Mouse (Mus musculus) liver, embryonic 16.5 days (tissue): Measurements from ENCODE around the gene Dlst. TPM values are rescaled to one million over a fixed set of nuclear protein-coding genes. Genes with fewer than 3 reads are reported as not detected.

ENCODE experiments used
- ATAC-seq: fragments of 200-750 bp; cut with Nextera tagmentation; 2 replicates; pipeline ENCODE4 v1.8.0; 2017; ENCODE audit warnings: low read depth, mild to moderate bottlenecking, moderate number of reproducible peaks, moderate library complexity
- H3K27ac ChIP-seq: fragments of 300-500 bp; sonication (generic); 2 replicates; pipeline ENCODE4 v1.5.1; 2014; ENCODE audit warnings: mild to moderate bottlenecking, low read length
- H3K27me3 ChIP-seq: fragments of 300-500 bp; sonication (generic); 2 replicates; pipeline ENCODE4 v1.6.1; 2014; ENCODE audit warnings: low read depth, low read length, mixed read lengths; ENCODE audit not compliant: control insufficient read depth, insufficient read depth
- H3K36me3 ChIP-seq: fragments of 300-500 bp; sonication (generic); 2 replicates; pipeline ENCODE4 v1.6.1; 2014; ENCODE audit warnings: mild to moderate bottlenecking; ENCODE audit not compliant: control insufficient read depth, insufficient read depth
- H3K4me1 ChIP-seq: fragments of 300-500 bp; sonication (generic); 2 replicates; pipeline ENCODE4 v1.6.1; 2014; ENCODE audit warnings: low read depth, low read length, mixed read lengths; ENCODE audit not compliant: control insufficient read depth
- H3K4me2 ChIP-seq: fragments of 300-500 bp; sonication (generic); 2 replicates; pipeline ENCODE4 v1.6.1; 2014; ENCODE audit warnings: low read depth, low read length, mixed read lengths
- H3K4me3 ChIP-seq: fragments of 300-500 bp; sonication (generic); 2 replicates; pipeline ENCODE4 v1.5.1; 2014; ENCODE audit warnings: low read depth, mild to moderate bottlenecking, low read length
- H3K9ac ChIP-seq: fragments of 300-500 bp; sonication (generic); 2 replicates; pipeline ENCODE4 v1.6.1; 2014; ENCODE audit warnings: low read depth, low read length
- H3K9me3 ChIP-seq: fragments of 300-500 bp; sonication (generic); replicated peaks from 2 replicates; pipeline ENCODE4 v1.6.1; 2016; ENCODE audit warnings: low read length; ENCODE audit not compliant: control insufficient read depth
- WGBS: fragments of 180-500 bp; shearing (Covaris S2); extraction: QIAGEN DNeasy Blood & Tissue Kit; methylation state at CpG from one replicate; pipeline ENCODE4 v1.1.7; 2014; ENCODE audit not compliant: insufficient replicate concordance; 5-methylcytosine and 5-hydroxymethylcytosine counted together
- polyA plus RNA-seq: library from polyadenylated mRNA; unstranded; fragments of >200 nt; fragmentation: Nextera tagmentation; extraction: Ambion mirVana; gene quantifications from 2 replicates; pipeline ENCODE4 v1.2.1, GENCODE M21; 2015

Dlst gene
- polyA plus RNA-seq, 1 experiment from 2014 or later = 67.8 TPM

GRCm38 (mm10) chr12:85123645-85124044 lies 13.0 kb downstream of the Dlst start:
- no peak overlapping the region for H3K27ac ChIP-seq
- H3K9me3 ChIP-seq = no peaks in the 10 kb centered on the region
- H3K4me1 ChIP-seq = no peaks in the 10 kb centered on the region
- ATAC-seq = no peak
- H3K4me3 ChIP-seq = no peak overlapping the region
- peaks cover 56% of the 10 kb centered on the region for H3K36me3 ChIP-seq
- H3K4me2 ChIP-seq = no peak overlapping the region
- H3K9ac ChIP-seq = no peak overlapping the region
- WGBS = 74% methylated on average over 11 of the region's 11 CpGs
- H3K27me3 ChIP-seq = no peaks in the 10 kb centered on the region

- Histone ChIP-seq H3K4me1 (no peaks in the 10 kb centered on the region), H3K4me3 (no peak overlapping the region), H3K4me2 (no peak overlapping the region), H3K9me3 (no peaks in the 10 kb centered on the region), H3K27ac (no peak overlapping the region), H3K27me3 (no peaks in the 10 kb centered on the region), H3K36me3 (peaks cover 53% of the 10 kb centered on the region), H3K9ac (no peak overlapping the region)
- 84% methylated on average over 5 of the region's 5 CpGs for WGBS
- ATAC-seq = no peak
Observed at GRCm38 (mm10) chr12:85124751-85125150, 14.1 kb downstream of the Dlst start.

GRCm38 (mm10) chr12:85126986-85127603 lies 16.5 kb downstream of the Dlst start:
- 71% methylated on average over 8 of the region's 8 CpGs for WGBS
- peaks cover 64% of the 10 kb centered on the region for H3K36me3 ChIP-seq

DNA sequence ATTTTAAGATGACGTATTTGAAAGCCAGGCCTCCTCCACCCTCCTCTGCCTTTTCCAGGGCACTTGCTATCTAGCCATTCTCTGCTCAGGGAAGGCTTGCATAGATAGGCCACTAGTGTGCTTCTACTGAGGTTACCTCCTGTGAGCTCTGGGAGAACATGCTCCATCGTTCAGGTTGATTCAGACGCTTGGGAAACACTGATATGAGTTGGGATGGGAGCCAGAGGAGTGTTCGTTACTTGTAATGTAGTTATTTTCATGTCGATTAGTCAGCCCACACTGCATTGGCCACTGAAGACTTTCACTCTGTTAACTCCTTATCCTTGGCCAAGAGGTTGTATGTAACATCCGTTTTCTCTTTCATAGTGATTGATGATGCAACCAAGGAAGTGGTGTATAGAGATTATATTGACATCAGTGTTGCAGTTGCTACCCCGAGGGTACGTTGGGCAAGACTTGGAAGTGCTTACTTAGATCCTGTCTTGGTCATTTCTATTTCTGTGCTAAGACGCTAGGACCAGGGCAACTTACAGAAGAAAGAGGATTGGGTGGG lies 18.9 kb downstream of the Dlst start:
- Histone ChIP-seq H3K4me3 (no peak overlapping the region), H3K9ac (no peak overlapping the region), H3K36me3 (peaks cover 55% of the 10 kb centered on the region), H3K27me3 (no peaks in the 10 kb centered on the region), H3K9me3 (no peaks in the 10 kb centered on the region), H3K4me1 (no peaks in the 10 kb centered on the region), H3K27ac (no peak overlapping the region), H3K4me2 (no peak overlapping the region)
- WGBS = 81% methylated on average over 9 of the region's 9 CpGs
- ATAC-seq = 0 out of 2 replicates have a peak, but pooled peaks have one; percentile 16

More at GRCm38 (mm10) chr12:85126986-85127603, 16.5 kb downstream of the Dlst start:
- Histone ChIP-seq H3K27me3 (no peaks in the 10 kb centered on the region), H3K4me1 (no peaks in the 10 kb centered on the region), H3K9me3 (no peaks in the 10 kb centered on the region), H3K27ac (no peak overlapping the region), H3K4me3 (no peak overlapping the region), H3K9ac (no peak overlapping the region), H3K4me2 (no peak overlapping the region)
- no peak for ATAC-seq

DNA sequence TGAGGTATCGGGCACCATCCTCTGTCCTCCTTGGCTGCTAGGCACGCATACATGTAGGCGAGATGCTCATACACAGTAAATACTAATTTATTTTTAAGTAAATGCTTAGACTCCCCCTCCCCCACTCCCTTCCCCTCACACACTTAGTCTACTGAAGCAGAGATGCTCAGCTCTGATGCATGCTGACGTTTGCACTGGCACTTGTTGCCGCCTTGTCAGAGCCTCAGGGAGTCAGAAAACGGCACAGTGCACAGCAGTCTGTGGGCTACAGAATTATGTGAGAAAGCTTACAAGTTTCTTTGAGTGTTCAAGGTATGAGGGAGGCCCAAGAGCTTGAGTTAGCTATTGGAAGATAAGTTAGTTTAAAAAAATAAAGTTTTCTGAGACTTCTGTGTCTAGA lies 20.7 kb downstream of the Dlst start:
- Histone ChIP-seq H3K9me3 (no peaks in the 10 kb centered on the region), H3K4me1 (no peaks in the 10 kb centered on the region), H3K4me2 (no peak overlapping the region), H3K27ac (no peak overlapping the region), H3K36me3 (peaks cover 54% of the 10 kb centered on the region), H3K9ac (no peak overlapping the region), H3K4me3 (no peak overlapping the region), H3K27me3 (no peaks in the 10 kb centered on the region)
- ATAC-seq = no peak
- 81% methylated on average over 6 of the region's 6 CpGs for WGBS

- no peaks in the 10 kb centered on the region for H3K9me3 ChIP-seq
- H3K4me1 ChIP-seq = no peaks in the 10 kb centered on the region
- H3K36me3 ChIP-seq = peaks cover 45% of the 10 kb centered on the region
- H3K9ac ChIP-seq = no peak overlapping the region
- 31% methylated on average over 8 of the region's 8 CpGs for WGBS
- no peak overlapping the region for H3K4me3 ChIP-seq
- H3K4me2 ChIP-seq = no peak overlapping the region
- no peak for ATAC-seq
- H3K27me3 ChIP-seq = no peaks in the 10 kb centered on the region
- H3K27ac ChIP-seq = no peak overlapping the region
Observed at GRCm38 (mm10) chr12:85134043-85134794, 23.6 kb downstream of the Dlst start.

GRCm38 (mm10) chr12:85135513-85136470 lies 25.2 kb downstream of the Dlst start:
- ATAC-seq = no peak
- Histone ChIP-seq H3K9me3 (no peaks in the 10 kb centered on the region), H3K4me1 (no peaks in the 10 kb centered on the region), H3K36me3 (peaks cover 30% of the 10 kb centered on the region), H3K9ac (no peak overlapping the region), H3K4me3 (no peak overlapping the region), H3K27me3 (no peaks in the 10 kb centered on the region), H3K4me2 (no peak overlapping the region), H3K27ac (no peak overlapping the region)
- 79% methylated on average over 19 of the region's 19 CpGs for WGBS

GRCm38 (mm10) chr12:85136627-85137026 lies 26.0 kb downstream of the Dlst start:
- ATAC-seq = no peak
- WGBS = 69% methylated on average over 4 of the region's 4 CpGs
- Histone ChIP-seq H3K9me3 (no peaks in the 10 kb centered on the region), H3K27ac (no peak overlapping the region), H3K4me3 (no peak overlapping the region), H3K4me2 (no peak overlapping the region), H3K4me1 (no peaks in the 10 kb centered on the region), H3K27me3 (no peaks in the 10 kb centered on the region), H3K36me3 (peaks cover 23% of the 10 kb centered on the region), H3K9ac (no peak overlapping the region)
